Mouse (Mus musculus): ENCODE results near the gene Olfr969. TPM values are rescaled to one million over a fixed set of nuclear protein-coding genes. Genes with fewer than 3 reads are reported as not detected.
"Not testable (repeated sequence)": the region's sequence is repeated elsewhere in the genome, so short reads cannot be mapped to it uniquely, and the experiment has no call there.

Gene Olfr969
- not detected in 2 replicates for polyA plus RNA-seq (2012; ENCODE audit: insufficient read depth, low replicate concordance)

- no peak within 1 kb of the TSS for H3K4me3 ChIP-seq (replicated peaks)
- H3K27me3 ChIP-seq (replicated peaks), result no peaks in the 10 kb centered on the region
- H3K4me1 ChIP-seq, result no peaks in the 10 kb centered on the region
- TF ChIP-seq GATA1 (IDR thresholded peaks at IDR 0.05; ENCODE audit: borderline replicate concordance, low read length) (no peak), FLI1 (IDR thresholded peaks at IDR 0.05; ENCODE audit: low read length) (no peak)
- H3K36me3 ChIP-seq (replicated peaks; ENCODE audit: low read length), result no peaks in the 10 kb centered on the region
- 0 out of 2 replicates have a peak, but pooled peaks cover under 1% of the 10 kb centered on the region for H3K9me3 ChIP-seq
Measured at GRCm38 (mm10) chr9:39790558-39790957, at the start of gene Olfr969. TSS of gene Olfr969 (plus strand) at chr9:39790945.

DNA sequence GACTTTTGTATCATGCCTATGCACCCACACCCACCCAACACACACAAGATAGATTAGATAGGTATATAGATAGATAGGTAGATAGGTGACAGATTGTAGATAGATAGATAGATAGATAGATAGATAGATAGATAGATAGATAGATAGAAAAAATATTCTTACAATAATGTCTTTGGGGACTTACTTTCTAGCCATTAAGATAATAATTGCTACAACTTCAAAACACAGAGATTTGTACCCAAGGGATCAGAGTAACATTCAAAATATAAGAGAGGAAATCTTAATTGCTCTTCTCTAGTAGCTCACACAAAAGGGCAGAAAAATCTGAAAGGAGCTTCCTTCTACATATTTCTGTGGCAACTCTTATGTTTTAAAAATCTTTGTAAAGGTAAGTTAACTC lies 44.8 kb upstream of the Olfr969 start, which contains the start of gene Olfr967:
TSS of gene Olfr967 (plus strand) at position 301 of the 400 bp plus-strand sequence.
- H3K4me3 ChIP-seq (replicated peaks), result no peak within 1 kb of the TSS
- H3K4me1 ChIP-seq, result no peaks in the 10 kb centered on the region
- TF ChIP-seq GATA1 (IDR thresholded peaks at IDR 0.05; ENCODE audit: borderline replicate concordance, low read length), result no peak
- no peak for TF ChIP-seq FLI1 (IDR thresholded peaks at IDR 0.05; ENCODE audit: low read length)
- H3K27me3 ChIP-seq (replicated peaks), result no peaks in the 10 kb centered on the region
- H3K36me3 ChIP-seq (replicated peaks; ENCODE audit: low read length), result no peaks in the 10 kb centered on the region
- H3K9me3 ChIP-seq, result no peaks in the 10 kb centered on the region

GRCm38 (mm10) chr9:39746428-39746827 lies 44.3 kb upstream of the Olfr969 start:
- no peaks in the 10 kb centered on the region for H3K27me3 ChIP-seq (replicated peaks)
- no peak overlapping the region for H3K4me3 ChIP-seq (replicated peaks)
- no peaks in the 10 kb centered on the region for H3K9me3 ChIP-seq
- H3K4me1 ChIP-seq, result no peaks in the 10 kb centered on the region
- TF ChIP-seq FLI1 (IDR thresholded peaks at IDR 0.05; ENCODE audit: low read length) (no peak), GATA1 (IDR thresholded peaks at IDR 0.05; ENCODE audit: borderline replicate concordance, low read length) (no peak)
- H3K36me3 ChIP-seq (replicated peaks; ENCODE audit: low read length), result no peaks in the 10 kb centered on the region

DNA sequence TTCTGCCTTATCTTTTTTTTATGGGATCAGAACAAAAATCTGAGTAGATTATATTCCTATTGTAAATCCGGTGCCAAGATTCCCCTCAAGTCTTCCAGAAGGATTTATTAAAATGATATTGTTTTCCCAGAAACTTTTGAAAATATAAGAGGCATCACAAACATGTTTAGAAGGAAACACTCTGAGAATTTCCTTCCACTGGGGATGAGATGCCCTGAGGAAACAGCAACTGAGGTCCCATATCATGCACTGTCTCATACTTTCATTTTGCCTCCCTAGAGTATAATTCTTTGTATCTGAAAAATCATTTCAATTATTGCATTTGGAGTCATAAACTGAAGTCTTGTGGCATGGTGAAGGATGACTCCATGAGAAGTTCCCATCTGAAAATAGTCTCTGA lies 7.6 kb upstream of the Olfr969 start, which contains the start of gene Olfr968:
TSS of gene Olfr968 (minus strand) at position 101 of the 400 bp plus-strand sequence.
- Histone ChIP-seq H3K9me3 (0 out of 2 replicates have a peak, but pooled peaks cover 3% of the 10 kb centered on the region), H3K4me3 (replicated peaks) (no peak within 1 kb of the TSS), H3K27me3 (replicated peaks) (no peaks in the 10 kb centered on the region), H3K36me3 (replicated peaks; ENCODE audit: low read length) (no peaks in the 10 kb centered on the region), H3K4me1 (no peaks in the 10 kb centered on the region)
- TF ChIP-seq FLI1 (IDR thresholded peaks at IDR 0.05; ENCODE audit: low read length), result no peak
- no peak for TF ChIP-seq GATA1 (IDR thresholded peaks at IDR 0.05; ENCODE audit: borderline replicate concordance, low read length)

GRCm38 (mm10) chr9:39808560-39808959 lies 17.8 kb downstream of the Olfr969 start, which contains the start of gene Olfr970:
TSS of gene Olfr970 (plus strand) at chr9:39808860.
- H3K4me1 ChIP-seq, result no peaks in the 10 kb centered on the region
- no peak within 1 kb of the TSS for H3K4me3 ChIP-seq (replicated peaks)
- no peaks in the 10 kb centered on the region for H3K36me3 ChIP-seq (replicated peaks; ENCODE audit: low read length)
- TF ChIP-seq FLI1 (IDR thresholded peaks at IDR 0.05; ENCODE audit: low read length), result no peak
- no peaks in the 10 kb centered on the region for H3K27me3 ChIP-seq (replicated peaks)
- no peaks in the 10 kb centered on the region; the same call in 1 of the 2 replicates for H3K9me3 ChIP-seq

GRCm38 (mm10) chr9:39836576-39836975 lies 45.8 kb downstream of the Olfr969 start, which contains the start of gene Olfr971:
TSS of gene Olfr971 (plus strand) at chr9:39836876.
- H3K9me3 ChIP-seq; H3K36me3 ChIP-seq (replicated peaks; ENCODE audit: low read length); H3K4me3 ChIP-seq (replicated peaks); H3K4me1 ChIP-seq; H3K27me3 ChIP-seq (replicated peaks): not testable (repeated sequence)

Other genes with a start within 250 kb of the Olfr969 start
- not detected in 2 replicates for gene Olfr958, start 236.9 kb upstream of the Olfr969 start, polyA plus RNA-seq (2012; ENCODE audit: insufficient read depth, low replicate concordance)
- not detected in 2 replicates for gene Olfr959, start 215.4 kb upstream of the Olfr969 start, polyA plus RNA-seq (2012; ENCODE audit: insufficient read depth, low replicate concordance)
- 0.17 TPM in 1 of 2 replicates, not detected in the other for gene AW551984, start 186.5 kb upstream of the Olfr969 start, polyA plus RNA-seq (2012; ENCODE audit: insufficient read depth, low replicate concordance)
- not detected in 2 replicates for gene Olfr148, start 180.3 kb upstream of the Olfr969 start, polyA plus RNA-seq (2012; ENCODE audit: insufficient read depth, low replicate concordance)
- gene Olfr960, start 169.6 kb upstream of the Olfr969 start, polyA plus RNA-seq (2012; ENCODE audit: insufficient read depth, low replicate concordance), result not detected in 2 replicates
- not detected in 2 replicates for gene Olfr961, start 145.9 kb upstream of the Olfr969 start, polyA plus RNA-seq (2012; ENCODE audit: insufficient read depth, low replicate concordance)
- gene Olfr963, start 123.7 kb upstream of the Olfr969 start, polyA plus RNA-seq (2012; ENCODE audit: insufficient read depth, low replicate concordance), result not detected in 2 replicates
- not detected in 2 replicates for gene Olfr149, start 83.8 kb upstream of the Olfr969 start, polyA plus RNA-seq (2012; ENCODE audit: insufficient read depth, low replicate concordance)
- not detected in 2 replicates for gene Olfr965, start 79.6 kb upstream of the Olfr969 start, polyA plus RNA-seq (2012; ENCODE audit: insufficient read depth, low replicate concordance)
- gene Olfr150, start 60.0 kb upstream of the Olfr969 start, polyA plus RNA-seq (2012; ENCODE audit: insufficient read depth, low replicate concordance), result not detected in 2 replicates
- gene Olfr967, start 44.7 kb upstream of the Olfr969 start, polyA plus RNA-seq (2012; ENCODE audit: insufficient read depth, low replicate concordance), result not detected in 2 replicates
- gene Olfr968, start 7.7 kb upstream of the Olfr969 start, polyA plus RNA-seq (2012; ENCODE audit: insufficient read depth, low replicate concordance), result 0.09 TPM in 1 of 2 replicates, not detected in the other
- gene Olfr970, start 17.9 kb downstream of the Olfr969 start, polyA plus RNA-seq (2012; ENCODE audit: insufficient read depth, low replicate concordance), result not detected in 2 replicates
- gene Olfr971, start 45.9 kb downstream of the Olfr969 start, polyA plus RNA-seq (2012; ENCODE audit: insufficient read depth, low replicate concordance), result not detected in 2 replicates
- gene Olfr972, start 75.5 kb downstream of the Olfr969 start, polyA plus RNA-seq (2012; ENCODE audit: insufficient read depth, low replicate concordance), result not detected in 2 replicates
- gene Olfr229, start 116.4 kb downstream of the Olfr969 start, polyA plus RNA-seq (2012; ENCODE audit: insufficient read depth, low replicate concordance), result not detected in 2 replicates
- gene Olfr974, start 146.6 kb downstream of the Olfr969 start, polyA plus RNA-seq (2012; ENCODE audit: insufficient read depth, low replicate concordance), result not detected in 2 replicates
- gene Olfr975, start 161.1 kb downstream of the Olfr969 start, polyA plus RNA-seq (2012; ENCODE audit: insufficient read depth, low replicate concordance), result not detected in 2 replicates
- not detected in 2 replicates for gene Olfr976, start 170.2 kb downstream of the Olfr969 start, polyA plus RNA-seq (2012; ENCODE audit: insufficient read depth, low replicate concordance)
- not detected in 2 replicates for gene Olfr978, start 201.2 kb downstream of the Olfr969 start, polyA plus RNA-seq (2012; ENCODE audit: insufficient read depth, low replicate concordance)
- not detected in 2 replicates for gene Olfr979, start 212.5 kb downstream of the Olfr969 start, polyA plus RNA-seq (2012; ENCODE audit: insufficient read depth, low replicate concordance)
- not detected in 2 replicates for gene Olfr980, start 218.6 kb downstream of the Olfr969 start, polyA plus RNA-seq (2012; ENCODE audit: insufficient read depth, low replicate concordance)
- gene Olfr981, start 230.5 kb downstream of the Olfr969 start, polyA plus RNA-seq (2012; ENCODE audit: insufficient read depth, low replicate concordance), result 0.39 TPM in 1 of 2 replicates, not detected in the other

Measured in megakaryocyte, embryonic 14.5 days (primary cell).